Mouse (Mus musculus): Measurements from ENCODE around the gene Lrrc7.

DNA sequence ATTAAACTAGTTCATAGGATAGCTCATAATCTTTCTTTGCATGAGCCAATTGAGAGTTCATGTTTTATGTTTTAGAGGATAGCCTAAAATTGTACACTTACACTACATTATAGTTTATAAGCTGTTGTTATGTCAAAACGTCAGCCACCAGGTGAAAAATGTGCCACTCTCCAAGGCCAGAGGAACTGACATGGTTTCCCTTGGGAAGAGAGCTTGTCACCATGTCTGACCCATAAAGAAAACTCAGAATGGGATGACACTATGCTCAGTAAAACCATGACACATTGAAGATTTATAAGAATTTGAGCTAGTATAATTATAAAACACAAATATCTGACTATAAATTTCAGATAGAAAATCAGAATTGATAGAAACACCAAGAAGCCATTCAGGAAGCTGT, 277.6 kb downstream of the Lrrc7 start:
- TF ChIP-seq POLR2AphosphoS5 (IDR thresholded peaks at IDR 0.05; ENCODE audit: insufficient replicate concordance, low read depth, low read length) (no peak), CTCF (IDR thresholded peaks at IDR 0.05; ENCODE audit: low read depth, low read length) (no peak), GATA1 (IDR thresholded peaks at IDR 0.05; ENCODE audit: borderline replicate concordance, low read length) (no peak), GATA2 (IDR thresholded peaks at IDR 0.05; ENCODE audit: borderline replicate concordance, low read depth, low read length) (no peak)
